Mouse (Mus musculus): ENCODE results near the gene 6030468B19Rik. TPM values are rescaled to one million over a fixed set of nuclear protein-coding genes. Genes with fewer than 3 reads are reported as not detected.

The 6030468B19Rik gene
- polyA plus RNA-seq, 1 experiment from 2014 or later: not detected

DNA sequence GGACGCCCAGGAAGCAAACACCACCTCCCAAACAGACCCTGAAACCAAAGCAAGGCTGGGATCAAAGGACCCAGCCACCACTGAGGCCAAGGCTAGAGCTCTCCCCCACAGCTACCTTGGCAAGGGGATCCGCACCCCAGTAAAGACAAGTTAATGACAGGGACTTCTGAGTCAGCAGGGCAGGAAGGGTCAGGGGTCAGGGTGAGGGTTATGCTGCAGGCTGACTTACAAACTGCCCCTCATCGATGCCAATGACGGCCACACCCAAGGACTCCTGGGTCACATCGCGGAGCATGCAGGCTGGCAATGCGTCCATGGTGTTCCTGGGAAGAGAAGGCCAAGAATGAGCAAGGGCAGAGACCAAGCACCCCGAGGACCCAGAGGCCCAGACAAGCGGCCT lies 24.4 kb downstream of the 6030468B19Rik start:
- no peak for ATAC-seq
- Histone ChIP-seq H3K27me3 (replicated peaks; ENCODE audit: control insufficient read depth, insufficient read depth, low read length) (no peaks in the 10 kb centered on the region), H3K27ac (ENCODE audit: low read length) (no peak overlapping the region), H3K9ac (replicated peaks; ENCODE audit: low read depth, low read length) (no peak overlapping the region), H3K4me2 (ENCODE audit: low read length) (no peak overlapping the region), H3K9me3 (ENCODE audit: control insufficient read depth, low read length) (no peaks in the 10 kb centered on the region), H3K4me1 (replicated peaks; ENCODE audit: control insufficient read depth, insufficient read depth, low read length) (peaks cover 20% of the 10 kb centered on the region), H3K4me3 (replicated peaks; ENCODE audit: low read length) (no peak overlapping the region), H3K36me3 (ENCODE audit: control insufficient read depth, insufficient read depth) (no peaks in the 10 kb centered on the region)
- 94% methylated on average over 9 of the region's 9 CpGs for WGBS

DNA sequence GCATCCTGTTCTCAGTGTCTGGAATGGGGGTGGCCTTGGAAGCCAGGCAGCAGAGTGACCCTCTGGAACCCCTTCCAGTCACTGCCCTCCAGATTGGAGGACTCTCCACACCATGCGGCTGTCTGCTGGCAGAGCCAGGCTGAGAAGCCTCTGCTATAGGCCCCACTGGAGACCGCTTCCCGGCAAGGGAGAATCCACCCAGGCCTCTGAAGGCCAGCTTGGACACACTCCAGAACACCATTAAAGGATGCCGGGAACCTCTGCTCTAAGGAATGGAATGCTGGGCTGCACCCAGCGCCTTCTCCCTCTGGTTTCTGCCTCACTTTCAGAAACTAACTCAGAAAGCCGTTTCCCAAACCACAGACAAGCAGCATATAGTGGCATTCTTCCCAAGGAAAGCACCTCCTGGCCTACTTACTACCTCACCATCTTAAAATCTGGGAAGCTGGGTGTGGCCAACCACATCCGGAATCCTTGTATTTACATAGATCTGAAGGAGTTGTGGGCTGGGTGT lies 25.3 kb downstream of the 6030468B19Rik start:
- WGBS: 65% methylated on average over 7 of the region's 7 CpGs
- H3K36me3 ChIP-seq (ENCODE audit: control insufficient read depth, insufficient read depth): no peaks in the 10 kb centered on the region
- no peak overlapping the region for H3K27ac ChIP-seq (ENCODE audit: low read length)
- no peak overlapping the region for H3K4me3 ChIP-seq (replicated peaks; ENCODE audit: low read length)
- no peak overlapping the region for H3K4me2 ChIP-seq (ENCODE audit: low read length)
- H3K27me3 ChIP-seq (replicated peaks; ENCODE audit: control insufficient read depth, insufficient read depth, low read length): no peaks in the 10 kb centered on the region
- no peaks in the 10 kb centered on the region for H3K9me3 ChIP-seq (ENCODE audit: control insufficient read depth, low read length)
- H3K9ac ChIP-seq (replicated peaks; ENCODE audit: low read depth, low read length): no peak overlapping the region
- ATAC-seq: no peak
- peaks cover 22% of the 10 kb centered on the region for H3K4me1 ChIP-seq (replicated peaks; ENCODE audit: control insufficient read depth, insufficient read depth, low read length)

- WGBS: 92% methylated on average over 6 of the region's 6 CpGs
- Histone ChIP-seq H3K9ac (replicated peaks; ENCODE audit: low read depth, low read length) (no peak overlapping the region), H3K4me2 (ENCODE audit: low read length) (no peak overlapping the region), H3K27ac (ENCODE audit: low read length) (no peak overlapping the region), H3K9me3 (ENCODE audit: control insufficient read depth, low read length) (no peaks in the 10 kb centered on the region), H3K27me3 (replicated peaks; ENCODE audit: control insufficient read depth, insufficient read depth, low read length) (no peaks in the 10 kb centered on the region), H3K4me1 (replicated peaks; ENCODE audit: control insufficient read depth, insufficient read depth, low read length) (peaks cover 27% of the 10 kb centered on the region), H3K36me3 (ENCODE audit: control insufficient read depth, insufficient read depth) (no peaks in the 10 kb centered on the region), H3K4me3 (replicated peaks; ENCODE audit: low read length) (no peak overlapping the region)
- no peak for ATAC-seq
Observed at GRCm38 (mm10) chr11:117823411-117823810, 26.0 kb downstream of the 6030468B19Rik start.

GRCm38 (mm10) chr11:117824060-117824969 lies 26.9 kb downstream of the 6030468B19Rik start:
- 8% methylated on average over 23 of the region's 23 CpGs for WGBS
- no peaks in the 10 kb centered on the region for H3K27me3 ChIP-seq (replicated peaks; ENCODE audit: control insufficient read depth, insufficient read depth, low read length)

GRCm38 (mm10) chr11:117825333-117826101 lies 28.1 kb downstream of the 6030468B19Rik start, which contains the start of the genes Afmid and Tk1:
TSS of gene Afmid (plus strand) at chr11:117825924.
TSS of gene Tk1 (minus strand) at chr11:117826092.
- Histone ChIP-seq H3K27me3 (replicated peaks; ENCODE audit: control insufficient read depth, insufficient read depth, low read length) (no peaks in the 10 kb centered on the region), H3K4me2 (ENCODE audit: low read length) (peak within 1 kb of the TSS; percentile 76), H3K4me1 (replicated peaks; ENCODE audit: control insufficient read depth, insufficient read depth, low read length) (peaks cover 31% of the 10 kb centered on the region), H3K9me3 (ENCODE audit: control insufficient read depth, low read length) (no peaks in the 10 kb centered on the region), H3K27ac (ENCODE audit: low read length) (peak within 1 kb of the TSS; percentile 47), H3K36me3 (ENCODE audit: control insufficient read depth, insufficient read depth) (no peaks in the 10 kb centered on the region), H3K9ac (replicated peaks; ENCODE audit: low read depth, low read length) (peak within 1 kb of the TSS; percentile 53), H3K4me3 (replicated peaks; ENCODE audit: low read length) (peak within 1 kb of the TSS; percentile 50)
- under 1% methylated on average over 34 of the region's 34 CpGs for WGBS
- ATAC-seq: peak; percentile 61

More at GRCm38 (mm10) chr11:117824060-117824969, 26.9 kb downstream of the 6030468B19Rik start:
- peak overlapping the region; percentile 1 for H3K9ac ChIP-seq (replicated peaks; ENCODE audit: low read depth, low read length)
- peaks cover 31% of the 10 kb centered on the region for H3K4me1 ChIP-seq (replicated peaks; ENCODE audit: control insufficient read depth, insufficient read depth, low read length)
- H3K4me2 ChIP-seq (ENCODE audit: low read length): peak overlapping the region; percentile 76
- H3K36me3 ChIP-seq (ENCODE audit: control insufficient read depth, insufficient read depth): no peaks in the 10 kb centered on the region
- no peaks in the 10 kb centered on the region for H3K9me3 ChIP-seq (ENCODE audit: control insufficient read depth, low read length)
- peak; percentile 85 for ATAC-seq
- peak overlapping the region; percentile 50 for H3K4me3 ChIP-seq (replicated peaks; ENCODE audit: low read length)
- H3K27ac ChIP-seq (ENCODE audit: low read length): no peak overlapping the region

- Histone ChIP-seq H3K4me2 (ENCODE audit: low read length) (peak overlapping the region; percentile 76), H3K9ac (replicated peaks; ENCODE audit: low read depth, low read length) (peak overlapping the region; percentile 53), H3K4me3 (replicated peaks; ENCODE audit: low read length) (peak overlapping the region; percentile 50), H3K9me3 (ENCODE audit: control insufficient read depth, low read length) (no peaks in the 10 kb centered on the region), H3K4me1 (replicated peaks; ENCODE audit: control insufficient read depth, insufficient read depth, low read length) (peaks cover 31% of the 10 kb centered on the region), H3K27me3 (replicated peaks; ENCODE audit: control insufficient read depth, insufficient read depth, low read length) (no peaks in the 10 kb centered on the region), H3K27ac (ENCODE audit: low read length) (peak overlapping the region; percentile 47), H3K36me3 (ENCODE audit: control insufficient read depth, insufficient read depth) (no peaks in the 10 kb centered on the region)
- WGBS: 3% methylated on average over 5 of the region's 5 CpGs
- ATAC-seq: peak; percentile 21
Observed at GRCm38 (mm10) chr11:117826164-117826563, 28.7 kb downstream of the 6030468B19Rik start.

DNA sequence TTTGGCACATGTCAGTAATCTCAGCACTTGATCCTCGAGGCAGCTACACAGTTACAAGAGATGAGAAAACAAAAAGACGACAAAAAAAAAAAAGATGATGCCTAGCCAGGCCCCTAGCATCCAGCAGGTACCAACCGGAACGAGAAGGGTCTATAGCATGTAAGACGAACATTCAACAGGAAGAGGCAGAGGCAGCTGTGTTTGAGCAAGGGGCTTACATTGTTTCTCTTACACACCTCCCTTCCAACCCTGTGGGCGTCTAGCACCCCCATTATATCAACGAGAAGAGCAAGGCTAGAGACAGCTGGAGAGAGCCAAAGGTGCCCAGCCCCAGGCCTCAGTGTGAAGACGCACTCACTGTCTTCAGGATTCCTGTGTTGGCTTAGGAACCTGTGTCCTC lies 29.5 kb downstream of the 6030468B19Rik start:
- Histone ChIP-seq H3K9me3 (ENCODE audit: control insufficient read depth, low read length) (no peaks in the 10 kb centered on the region), H3K4me1 (replicated peaks; ENCODE audit: control insufficient read depth, insufficient read depth, low read length) (peaks cover 31% of the 10 kb centered on the region), H3K27me3 (replicated peaks; ENCODE audit: control insufficient read depth, insufficient read depth, low read length) (no peaks in the 10 kb centered on the region), H3K4me3 (replicated peaks; ENCODE audit: low read length) (no peak overlapping the region), H3K4me2 (ENCODE audit: low read length) (peak overlapping the region; percentile 76; the same call in 1 of the 2 replicates), H3K36me3 (ENCODE audit: control insufficient read depth, insufficient read depth) (no peaks in the 10 kb centered on the region), H3K9ac (replicated peaks; ENCODE audit: low read depth, low read length) (no peak overlapping the region), H3K27ac (ENCODE audit: low read length) (no peak overlapping the region)
- no peak for ATAC-seq
- WGBS: 53% methylated on average over 8 of the region's 8 CpGs

DNA sequence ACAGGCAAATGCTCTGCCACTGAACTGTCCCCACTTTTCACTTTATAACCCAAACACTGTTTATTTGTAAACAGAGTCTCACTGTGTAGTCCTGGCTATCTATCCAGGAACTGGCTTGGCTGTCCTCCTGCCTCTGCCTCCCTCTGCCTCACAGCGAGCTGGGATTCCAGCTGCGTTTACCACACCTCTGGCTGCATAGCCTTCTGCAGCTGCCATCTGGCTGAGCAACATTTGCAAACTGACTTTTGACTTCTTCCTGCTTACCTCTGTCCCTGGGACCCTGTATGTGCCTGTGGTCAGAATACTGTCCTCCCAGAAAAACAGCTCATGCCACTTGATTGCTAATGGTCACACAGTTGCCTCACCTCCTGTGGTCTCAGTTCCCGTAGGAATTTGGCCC lies 29.9 kb downstream of the 6030468B19Rik start:
- no peak for ATAC-seq
- Histone ChIP-seq H3K36me3 (ENCODE audit: control insufficient read depth, insufficient read depth) (no peaks in the 10 kb centered on the region), H3K27ac (ENCODE audit: low read length) (no peak overlapping the region), H3K9me3 (ENCODE audit: control insufficient read depth, low read length) (no peaks in the 10 kb centered on the region), H3K4me2 (ENCODE audit: low read length) (no peak overlapping the region), H3K9ac (replicated peaks; ENCODE audit: low read depth, low read length) (no peak overlapping the region), H3K27me3 (replicated peaks; ENCODE audit: control insufficient read depth, insufficient read depth, low read length) (no peaks in the 10 kb centered on the region), H3K4me3 (replicated peaks; ENCODE audit: low read length) (no peak overlapping the region), H3K4me1 (replicated peaks; ENCODE audit: control insufficient read depth, insufficient read depth, low read length) (peaks cover 36% of the 10 kb centered on the region)
- WGBS: 66% methylated on average over 3 of the region's 3 CpGs

Measured in forebrain, embryonic 16.5 days (tissue).